Mouse (Mus musculus) gastrocnemius, adult 2 months (tissue): ENCODE measurements around the gene Lrba. TPM values are rescaled to one million over a fixed set of nuclear protein-coding genes. Genes with fewer than 3 reads are reported as not detected.

ENCODE experiments used
- DNase-seq: peaks from one replicate; pipeline ENCODE4 v3.0.0; 2022
- H3K27ac ChIP-seq: fragments of 200-600 bp; 2 replicates; pipeline ENCODE4 v1.8.1; 2022; ENCODE audit warnings: mild to moderate bottlenecking
- H3K4me3 ChIP-seq: fragments of 200-600 bp; 2 replicates; pipeline ENCODE4 v1.8.1; 2022; ENCODE audit warnings: mild to moderate bottlenecking, moderate library complexity
- CTCF ChIP-seq: fragments of 200-600 bp; IDR thresholded peaks from 2 replicates; pipeline ENCODE4 v1.8.1; 2022; ENCODE audit warnings: antibody characterized with exemption, mild to moderate bottlenecking, moderate library complexity
- intact Hi-C: fragments of 180-260 bp; cut with DNase I; formaldehyde crosslinking; loops from one replicate; pipeline ENCODE4 v1.15.1; 2025
- long read RNA-seq, 2 experiments: library from polyadenylated mRNA; stranded (forward); transcript quantifications; one replicate each; pipeline ENCODE4 v2.0.0; 2021
- total RNA-seq, 2 experiments: library from RNA; stranded (reverse); gene quantifications; 2 replicates each; pipeline ENCODE4 v1.2.3; 2021

The Lrba gene
- total RNA-seq = 10 to 100 TPM; 24.1 to 28.3 TPM
- long read RNA-seq, experiment 1, full-length matches to known transcripts = 1 of 14 reads
- long read RNA-seq, experiment 1, partial matches to known transcripts = 3 of 14 reads
- long read RNA-seq, experiment 1, other reads (novel, unspliced or antisense) = 10 of 14 reads
- long read RNA-seq, experiment 2, full-length matches to known transcripts = 2 of 13 reads
- long read RNA-seq, experiment 2, partial matches to known transcripts = 2 of 13 reads
- long read RNA-seq, experiment 2, other reads (novel, unspliced or antisense) = 9 of 13 reads

GRCm38 (mm10) chr3:86224564-86225421, at the start of gene Lrba:
Lrba (plus strand) TSS chr3:86224680.
- peak within 1 kb of the TSS; percentile 96 for H3K27ac ChIP-seq
- no peak for TF ChIP-seq CTCF
- H3K4me3 ChIP-seq = peak within 1 kb of the TSS; percentile 93
- peak; percentile 78 for DNase-seq
- intact Hi-C loops = no loop called here

GRCm38 (mm10) chr3:86179714-86180113, 44.8 kb upstream of the Lrba start:
- no peak for DNase-seq
- Histone ChIP-seq H3K4me3 (no peak overlapping the region), H3K27ac (no peak overlapping the region)
- no peak for TF ChIP-seq CTCF
- intact Hi-C loops = no loop called here

GRCm38 (mm10) chr3:86181107-86181506, 43.4 kb upstream of the Lrba start:
- intact Hi-C loops = no loop called here

GRCm38 (mm10) chr3:86184546-86184945, 39.9 kb upstream of the Lrba start:
- no peak for DNase-seq
- no peak overlapping the region for H3K4me3 ChIP-seq
- TF ChIP-seq CTCF = no peak
- intact Hi-C loops = no loop called here
- no peak overlapping the region for H3K27ac ChIP-seq

More at GRCm38 (mm10) chr3:86181107-86181506, 43.4 kb upstream of the Lrba start:
- Histone ChIP-seq H3K27ac (no peak overlapping the region), H3K4me3 (no peak overlapping the region)
- no peak for DNase-seq
- no peak for TF ChIP-seq CTCF

DNA sequence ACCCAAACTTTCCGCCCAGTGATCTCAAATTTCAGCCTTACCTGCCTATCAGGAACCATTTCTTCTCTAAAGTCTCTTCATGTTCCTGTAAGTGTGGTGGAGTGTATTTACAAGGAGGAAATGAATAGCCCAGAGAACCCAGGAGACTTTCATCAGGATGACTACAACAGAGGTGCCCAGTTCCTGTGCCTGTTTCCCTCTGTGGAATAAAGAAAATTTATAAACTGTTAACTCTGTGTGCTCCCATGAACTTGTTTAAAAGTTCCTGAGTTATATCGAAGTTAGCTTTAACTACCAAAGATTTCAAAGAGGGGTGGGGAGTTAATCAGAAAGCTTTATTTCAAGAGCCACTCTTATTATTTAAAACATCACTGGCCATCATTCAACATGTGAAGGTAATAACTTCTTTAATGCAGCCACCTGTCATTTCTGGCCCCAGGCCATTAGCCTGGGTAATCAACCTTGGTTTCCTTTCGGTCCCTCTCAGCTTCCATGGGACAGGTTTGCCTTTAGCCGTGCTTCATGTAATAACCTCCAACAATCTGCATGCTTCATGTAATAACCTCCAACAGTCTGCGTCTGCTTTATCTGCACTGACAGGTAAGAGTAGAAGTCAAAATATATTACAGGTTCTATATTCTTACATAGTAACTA, 36.6 kb upstream of the Lrba start:
- TF ChIP-seq CTCF = no peak
- Histone ChIP-seq H3K27ac (no peak overlapping the region), H3K4me3 (no peak overlapping the region)
- no peak for DNase-seq
- intact Hi-C loops = no loop called here

DNA sequence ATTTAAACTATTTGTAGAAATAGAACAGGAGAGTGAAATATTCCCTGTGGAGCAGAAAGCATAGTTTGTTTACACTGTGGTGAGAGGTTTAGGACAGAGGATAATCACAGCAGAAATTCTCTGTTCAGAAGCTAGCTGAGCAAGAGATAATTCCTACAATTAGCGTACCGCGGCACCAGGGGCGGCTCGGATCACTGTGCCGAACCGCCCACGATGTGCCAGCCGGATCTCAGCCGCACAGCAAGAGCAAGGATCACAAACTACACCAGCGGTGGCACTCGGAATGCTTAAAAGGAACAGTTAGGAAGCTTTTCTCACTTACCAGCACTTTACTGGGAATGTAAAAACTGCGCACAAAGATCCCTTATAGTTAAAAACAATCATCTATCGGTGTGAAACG, 28.5 kb upstream of the Lrba start:
- intact Hi-C loops = no loop called here
- no peak for TF ChIP-seq CTCF

GRCm38 (mm10) chr3:86196471-86196870, 28.0 kb upstream of the Lrba start:
- intact Hi-C loops = no loop called here

More for the DNA sequence above, 28.5 kb upstream of the Lrba start:
- Histone ChIP-seq H3K27ac (no peak overlapping the region), H3K4me3 (no peak overlapping the region)
- no peak for DNase-seq

DNA sequence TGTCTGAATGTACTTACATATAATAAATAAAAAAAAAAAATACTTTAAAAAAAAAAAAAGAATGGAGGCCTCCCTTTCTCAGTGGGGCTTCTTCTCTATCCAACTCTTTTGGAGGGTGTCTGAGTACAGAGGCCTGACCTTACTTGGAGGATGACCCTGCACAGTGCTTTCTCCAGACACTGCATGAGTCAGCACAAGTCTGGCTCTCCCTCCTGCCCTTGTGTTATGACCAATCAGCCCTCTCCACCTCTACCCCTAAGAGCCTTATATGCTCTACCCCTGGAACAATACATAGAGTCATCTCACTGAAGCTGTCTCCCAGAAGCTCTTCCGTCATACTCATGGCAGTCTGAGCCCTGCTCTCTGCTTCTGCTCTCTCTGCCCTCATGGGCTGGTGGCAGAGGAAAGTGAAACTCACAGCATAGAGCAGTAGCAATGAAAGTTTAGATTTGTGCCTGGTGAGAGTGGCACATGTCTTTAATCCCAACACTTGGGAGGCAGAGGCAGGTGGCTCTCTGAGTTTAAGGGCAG, 22.8 kb upstream of the Lrba start:
- no peak overlapping the region for H3K4me3 ChIP-seq
- TF ChIP-seq CTCF = no peak
- intact Hi-C loops = no loop called here
- H3K27ac ChIP-seq = no peak overlapping the region
- no peak for DNase-seq

More at GRCm38 (mm10) chr3:86196471-86196870, 28.0 kb upstream of the Lrba start:
- no peak overlapping the region for H3K4me3 ChIP-seq
- no peak for TF ChIP-seq CTCF
- no peak overlapping the region for H3K27ac ChIP-seq
- DNase-seq = no peak

GRCm38 (mm10) chr3:86202449-86202848, 22.0 kb upstream of the Lrba start:
- DNase-seq = no peak
- TF ChIP-seq CTCF = no peak
- intact Hi-C loops = no loop called here
- Histone ChIP-seq H3K27ac (no peak overlapping the region), H3K4me3 (no peak overlapping the region)

- Histone ChIP-seq H3K27ac (no peak overlapping the region), H3K4me3 (no peak overlapping the region)
- TF ChIP-seq CTCF = no peak
- no peak for DNase-seq
- intact Hi-C loops = no loop called here
Measured at GRCm38 (mm10) chr3:86204608-86205358, 19.7 kb upstream of the Lrba start.

DNA sequence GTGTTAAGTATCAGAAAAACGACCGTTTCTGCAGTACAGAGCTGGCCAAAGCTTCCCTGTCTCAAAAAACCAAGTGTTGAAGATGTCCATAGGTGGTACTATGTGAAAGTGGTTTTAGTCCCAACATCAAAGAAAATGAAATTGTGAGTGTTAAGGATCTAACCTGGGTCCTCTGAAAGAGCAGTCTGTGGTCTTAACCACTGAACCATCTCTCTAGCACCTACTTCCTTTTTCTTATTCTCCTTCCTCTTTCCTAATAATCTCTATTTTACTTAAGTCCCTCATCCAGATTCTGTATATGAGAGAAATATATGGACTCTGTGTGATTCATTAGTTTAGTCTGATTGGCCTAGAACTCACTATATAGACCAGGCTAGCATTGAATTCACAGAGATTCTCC, 17.9 kb upstream of the Lrba start:
- Histone ChIP-seq H3K4me3 (no peak overlapping the region), H3K27ac (no peak overlapping the region)
- intact Hi-C loops = no loop called here
- DNase-seq = no peak
- no peak for TF ChIP-seq CTCF
